Mouse (Mus musculus) adrenal gland, postnatal 10 days (tissue): ENCODE data around the gene Dpyd. TPM values are rescaled to one million over a fixed set of nuclear protein-coding genes. Genes with fewer than 3 reads are reported as not detected.
A peak's percentile ranks its signal among the peaks of the same experiment; 100 is the strongest.

Experiments used
- DNase-seq: peaks from one replicate; pipeline ENCODE4 v3.0.0; 2021; ENCODE audit warnings: mixed read lengths
- total RNA-seq, 2 experiments: library from RNA; stranded (reverse); gene quantifications; 2 replicates each; pipeline ENCODE4 v1.2.3; 2021

Dpyd gene
- total RNA-seq, 2 experiments from 2014 or later, result 32.8 to 38.4 TPM

DNA sequence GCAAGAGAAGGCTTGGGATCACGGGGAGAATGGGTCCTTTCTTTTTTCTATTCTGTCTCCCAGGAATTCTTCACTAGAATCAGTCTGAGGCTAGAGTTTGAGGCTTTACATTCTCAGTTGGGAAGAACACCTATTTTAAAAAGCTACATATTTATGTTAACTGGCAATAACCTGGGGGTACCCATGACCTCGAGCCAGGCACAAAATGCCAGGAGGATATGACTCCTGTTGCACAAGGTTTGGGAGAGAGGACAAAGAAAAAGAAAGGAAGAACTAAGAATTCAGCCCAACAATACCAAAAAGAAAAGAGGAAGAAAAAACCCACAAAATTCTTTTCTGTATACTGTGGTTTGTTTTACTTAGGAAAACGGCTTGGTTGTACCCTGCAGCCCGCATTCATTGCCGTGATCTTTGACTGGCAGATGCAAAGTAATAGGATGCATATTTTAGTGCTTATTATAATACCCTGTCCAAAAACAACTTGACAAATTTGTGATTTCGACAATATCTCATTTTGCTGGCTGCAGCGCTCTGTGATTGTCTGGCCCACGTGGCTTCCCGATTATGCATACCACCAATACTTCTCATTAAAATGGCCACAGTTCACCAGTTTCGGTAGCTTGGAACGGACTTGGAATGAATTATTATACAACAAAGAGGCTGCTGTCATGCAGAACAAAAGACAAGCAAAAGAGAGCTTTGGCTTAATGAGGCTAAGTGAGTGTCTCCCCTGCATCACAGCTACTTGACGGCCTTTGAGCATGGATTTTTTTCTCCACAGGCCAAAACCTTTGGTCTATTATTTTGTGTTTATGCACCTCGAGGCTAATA, 799.8 kb downstream of the Dpyd start:
- DNase-seq, result no peak

DNA sequence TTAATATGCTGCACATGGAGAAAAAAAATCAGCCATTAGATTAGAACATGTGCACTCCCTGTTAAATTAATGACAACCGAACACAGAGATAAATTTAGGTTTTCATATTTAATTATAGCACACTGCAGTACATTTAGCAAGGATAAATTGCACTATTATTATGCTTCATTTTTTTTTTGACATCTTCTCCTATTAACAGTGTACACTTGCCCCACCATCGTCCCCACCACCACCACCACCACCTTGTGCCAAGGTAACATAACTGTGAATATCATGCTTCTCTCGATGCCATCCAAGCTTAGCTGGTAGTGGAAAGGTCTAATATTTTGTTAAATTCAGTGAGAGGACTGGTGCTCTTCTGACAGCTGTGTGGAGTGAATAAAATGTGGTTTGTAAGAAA, 800.5 kb downstream of the Dpyd start:
- no peak for DNase-seq

DNA sequence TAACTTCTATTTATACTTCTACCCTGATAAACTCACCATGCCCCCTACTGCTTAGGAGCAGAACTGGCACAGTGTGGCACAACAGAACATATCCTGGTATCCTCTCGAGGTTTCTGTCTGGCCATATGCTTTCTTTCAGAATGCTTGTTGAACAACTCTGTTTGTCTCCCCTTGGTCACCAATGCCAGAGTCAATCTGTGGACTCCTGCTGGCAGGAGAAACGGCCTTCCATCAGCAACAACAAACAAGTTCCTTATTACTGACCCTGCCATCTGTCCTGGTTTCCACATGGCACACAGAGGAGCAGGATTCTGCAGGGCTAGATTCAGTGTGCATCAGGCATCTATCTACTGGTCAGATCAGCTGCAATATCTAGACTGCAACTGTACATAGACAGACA, 807.0 kb downstream of the Dpyd start:
- DNase-seq, result peak; percentile 11

DNA sequence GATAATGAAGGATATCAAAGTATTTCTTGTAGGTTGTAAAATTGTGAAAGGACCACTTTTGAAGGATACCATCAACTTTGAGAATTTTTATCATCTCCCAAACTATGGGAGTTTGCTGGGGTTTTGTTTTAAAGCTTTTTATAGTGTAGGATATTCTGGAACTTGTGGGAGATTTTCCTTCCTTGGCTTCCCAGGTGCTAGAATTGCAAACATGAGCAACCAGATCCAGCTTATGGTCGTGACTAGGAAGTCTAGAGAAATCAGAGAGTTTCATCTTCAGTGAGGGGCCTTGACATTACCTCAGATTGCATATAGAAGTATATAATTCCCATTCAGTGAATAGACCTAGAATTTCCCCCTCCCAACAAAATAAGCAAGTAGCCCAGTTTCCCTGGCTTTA, 819.2 kb downstream of the Dpyd start:
- no peak for DNase-seq

DNA sequence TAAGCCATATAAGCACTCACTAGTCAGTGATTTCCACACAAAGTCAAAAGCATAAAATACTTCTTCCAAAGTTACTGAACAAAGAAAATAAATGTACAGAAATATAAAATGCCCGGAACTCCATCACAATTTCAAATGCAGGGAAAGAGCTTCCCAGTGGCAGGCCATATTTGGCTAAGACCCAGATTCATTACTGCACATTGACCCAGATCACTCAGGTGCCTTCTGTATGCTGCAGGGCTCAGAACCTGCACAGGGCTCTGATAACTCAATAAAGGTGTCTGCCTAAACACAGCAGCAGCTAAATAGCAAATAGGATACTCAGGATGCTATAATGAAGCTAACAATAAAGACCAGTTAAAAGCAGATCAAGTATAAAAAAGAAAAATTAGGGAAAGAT, 820.5 kb downstream of the Dpyd start:
- DNase-seq, result no peak

DNA sequence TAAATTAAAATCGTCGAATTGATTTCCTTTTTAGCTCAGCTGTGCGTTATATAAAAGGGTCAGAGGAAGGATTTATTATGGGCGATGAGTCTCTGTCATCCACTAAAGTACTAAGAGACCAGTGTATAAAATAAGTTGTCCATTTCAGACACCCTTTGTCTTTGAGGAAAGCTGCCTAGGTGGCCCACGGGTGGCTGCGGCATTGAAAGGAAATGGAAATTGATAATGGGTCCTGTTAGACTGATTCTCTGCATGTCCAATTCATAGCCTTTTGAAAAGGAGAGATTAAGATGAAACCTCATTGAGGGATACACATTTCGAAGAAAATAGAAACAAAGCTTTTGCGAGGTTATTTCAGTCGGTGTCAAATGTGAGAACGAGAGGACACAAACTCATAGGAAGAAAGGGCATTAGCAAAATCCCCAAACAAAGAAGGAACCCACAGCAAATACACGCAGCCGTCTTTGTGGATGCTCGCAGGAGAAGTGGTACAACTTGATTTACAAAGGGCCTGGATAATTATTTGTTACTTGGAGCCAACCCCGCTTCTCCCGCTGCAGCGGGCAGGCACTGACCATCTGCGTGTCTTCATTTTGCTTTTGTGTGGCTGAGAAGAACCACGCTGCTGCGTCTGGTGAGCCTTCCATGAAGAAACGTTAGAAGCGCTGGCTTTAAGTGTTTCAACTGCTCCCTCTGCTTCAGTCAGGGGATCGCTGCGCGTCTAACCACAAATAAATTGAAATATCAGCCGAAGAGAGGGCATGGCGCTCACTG, 825.6 kb downstream of the Dpyd start:
- no peak for DNase-seq

DNA sequence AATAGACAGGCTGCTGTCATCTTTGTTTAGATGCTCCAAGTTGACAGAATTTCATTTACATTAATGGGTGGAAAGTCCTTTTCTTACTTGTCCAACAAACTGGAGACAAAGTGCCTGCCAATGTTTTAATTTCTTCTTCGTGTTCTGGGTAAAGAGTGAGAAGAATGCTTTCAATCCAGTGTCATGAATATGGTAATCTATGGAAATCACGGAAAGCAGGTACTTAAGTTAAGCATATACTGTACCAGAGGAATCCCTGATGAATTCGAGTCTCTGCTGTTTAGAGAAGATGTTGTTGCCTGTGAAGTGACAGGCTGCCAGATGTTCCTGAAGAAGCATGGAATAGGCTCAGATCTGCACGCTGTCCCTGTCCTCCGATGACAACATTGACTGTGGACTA, 835.3 kb downstream of the Dpyd start:
- no peak for DNase-seq

DNA sequence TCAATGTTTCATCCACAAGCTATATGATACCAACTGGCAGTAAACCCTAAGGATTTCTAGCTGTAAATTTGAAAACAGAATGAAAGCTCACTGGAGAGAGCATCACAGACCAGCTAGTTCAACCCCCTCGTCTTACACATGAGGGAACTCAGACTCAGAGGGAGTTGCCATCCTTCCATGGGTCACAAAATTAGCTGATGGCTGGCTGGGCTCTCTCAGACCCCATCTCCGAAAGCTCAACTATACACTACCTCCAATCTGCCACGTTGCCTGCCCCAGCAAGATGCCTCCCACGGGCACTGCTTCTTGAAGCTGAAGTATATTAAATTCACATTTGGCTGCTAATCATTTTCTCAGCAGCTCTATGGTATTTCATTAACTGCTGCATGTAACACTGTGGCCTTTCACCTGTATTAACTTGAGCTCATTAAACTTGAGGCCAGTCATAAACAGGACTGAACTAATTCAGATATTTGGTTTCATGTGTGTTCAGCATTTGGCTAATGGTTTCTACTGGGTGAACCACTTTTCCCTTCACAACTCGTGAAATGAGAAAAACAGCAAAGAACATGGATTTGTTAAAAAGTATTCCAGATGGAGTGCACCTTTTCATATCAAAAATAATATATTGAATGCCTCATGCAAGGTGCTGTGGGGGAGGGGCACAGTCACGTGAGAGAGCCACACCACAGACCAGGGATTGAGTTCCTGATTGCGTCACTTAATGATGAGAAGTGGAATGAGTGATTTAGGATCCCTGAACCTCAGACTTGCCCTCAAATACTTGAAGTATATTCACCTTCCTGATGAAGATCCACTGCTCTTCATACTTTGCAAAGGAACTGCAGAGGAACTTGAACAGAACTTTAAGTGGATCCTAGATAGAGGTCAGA, 841.2 kb downstream of the Dpyd start:
- no peak for DNase-seq

DNA sequence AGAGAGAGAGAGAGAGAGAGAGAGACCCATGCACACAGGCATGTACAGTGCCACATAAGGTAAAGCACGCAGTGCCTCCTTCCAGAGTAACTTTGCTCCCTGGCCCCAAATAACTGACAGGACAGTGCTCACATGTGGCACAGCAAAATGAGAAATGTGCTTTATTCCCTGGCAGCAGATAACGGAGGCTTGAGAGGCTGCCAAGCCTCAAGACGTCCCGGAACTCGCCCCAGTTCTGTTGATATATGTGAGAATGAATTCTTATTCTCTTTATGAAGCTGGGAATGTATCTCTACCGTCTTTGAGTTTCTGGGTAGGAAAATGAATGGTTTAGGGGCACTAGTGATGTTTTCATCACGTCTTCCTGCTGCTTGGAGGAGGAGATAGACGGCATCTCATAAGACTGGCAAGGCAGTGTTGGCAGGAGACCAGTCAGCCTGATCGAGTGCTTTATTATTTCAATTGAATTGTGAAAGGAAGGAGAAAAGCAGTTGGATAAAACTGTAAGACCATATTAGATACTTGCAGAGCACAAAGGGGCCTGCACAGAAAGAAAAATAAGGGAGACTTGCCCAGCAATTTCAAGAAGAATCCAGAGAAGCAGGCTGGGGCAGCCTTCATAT, 857.3 kb downstream of the Dpyd start:
- peak; percentile 16 for DNase-seq

DNA sequence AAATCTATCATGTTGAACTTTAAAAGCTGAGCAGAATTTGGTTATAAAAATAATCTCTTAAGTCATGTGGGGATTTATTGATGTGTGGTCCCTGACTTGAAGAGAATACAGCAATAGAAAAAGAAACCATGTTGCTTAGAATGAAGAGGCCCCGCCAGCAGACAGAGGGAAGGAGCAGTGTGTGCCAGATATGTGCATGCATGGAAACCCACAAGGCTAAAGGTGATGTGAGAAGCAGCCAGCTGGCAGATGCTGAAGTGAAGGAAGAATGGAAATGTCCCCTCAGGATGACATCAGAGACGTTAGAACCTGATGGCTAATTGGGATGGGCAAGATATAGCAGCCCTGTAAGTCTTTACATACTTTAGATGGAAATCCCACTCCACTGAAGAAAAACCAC, 857.8 kb downstream of the Dpyd start:
- no peak for DNase-seq

DNA sequence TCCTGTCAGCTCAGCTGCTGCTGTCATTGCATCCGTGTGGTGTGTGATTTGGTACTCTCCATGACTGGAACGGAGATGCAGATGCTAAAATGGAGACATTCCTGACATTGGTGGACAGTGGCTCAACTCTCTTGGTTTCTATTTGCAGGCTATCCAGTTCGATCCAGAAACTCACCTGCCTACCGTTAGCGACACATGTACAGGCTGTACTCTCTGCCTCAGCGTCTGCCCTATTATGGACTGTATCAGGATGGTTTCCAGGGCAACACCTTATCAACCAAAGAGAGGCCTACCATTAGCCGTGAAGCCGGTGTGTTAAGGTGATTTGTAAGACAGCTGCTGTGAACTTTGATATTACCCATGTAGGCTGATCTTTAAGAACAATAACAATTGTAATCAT, 869.4 kb downstream of the Dpyd start:
- DNase-seq, result no peak

DNA sequence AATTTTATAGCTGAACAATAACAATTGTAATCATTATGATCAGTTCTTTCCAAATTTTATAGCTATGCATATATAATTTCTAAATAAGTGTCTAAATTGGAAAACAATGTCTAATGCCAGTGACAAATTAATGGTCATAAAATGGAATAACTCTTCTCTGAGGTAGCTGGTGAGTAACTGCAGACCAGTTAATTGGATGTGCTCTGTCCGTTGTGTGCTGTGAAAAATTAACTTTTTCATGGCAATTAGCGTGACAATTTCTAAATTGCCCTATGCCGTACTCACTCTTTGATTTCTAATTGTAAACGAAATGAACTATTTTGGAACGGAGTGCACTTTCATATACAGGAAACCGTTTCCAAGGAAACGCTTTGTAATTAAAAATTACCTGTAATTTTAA, 869.8 kb downstream of the Dpyd start:
- DNase-seq, result no peak

DNA sequence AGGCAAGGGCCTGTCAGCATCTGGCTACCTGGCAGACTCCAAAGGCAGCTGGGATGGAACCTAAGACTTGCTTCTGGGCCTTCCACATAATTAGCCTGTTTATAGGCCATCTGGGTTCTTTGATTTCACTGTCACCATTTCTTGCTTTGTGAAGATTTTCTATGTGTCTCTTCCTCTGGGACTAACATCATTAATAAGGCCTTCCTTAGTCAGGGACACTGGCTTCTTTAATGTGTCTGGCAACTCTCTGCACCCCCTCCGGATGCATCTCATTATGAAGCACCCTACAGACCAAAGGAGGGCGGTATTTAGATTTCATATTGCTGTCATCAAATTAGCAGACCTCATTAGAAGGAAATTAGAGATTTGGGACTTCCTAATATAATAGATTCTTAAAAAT, 885.6 kb downstream of the Dpyd start:
- DNase-seq, result no peak

DNA sequence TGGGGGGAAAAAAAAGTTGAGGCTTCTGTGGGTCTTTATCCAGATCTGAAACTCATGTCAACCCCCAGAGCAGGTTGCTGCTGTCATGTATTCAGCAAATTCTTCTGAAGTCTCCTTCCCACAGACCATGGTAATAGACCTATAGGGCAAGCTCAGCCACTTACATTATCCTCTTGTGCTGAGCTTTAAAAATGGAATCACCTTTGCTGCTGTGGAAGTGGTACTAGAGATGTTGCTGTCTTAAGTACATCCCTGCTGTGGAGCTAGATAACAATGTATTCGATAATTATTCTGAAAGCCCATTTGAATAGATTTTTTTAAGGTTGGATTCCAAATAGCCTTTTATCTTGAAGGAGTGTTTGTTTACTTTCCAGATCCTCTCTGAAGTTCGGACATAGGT, 902.1 kb downstream of the Dpyd start:
- no peak for DNase-seq

DNA sequence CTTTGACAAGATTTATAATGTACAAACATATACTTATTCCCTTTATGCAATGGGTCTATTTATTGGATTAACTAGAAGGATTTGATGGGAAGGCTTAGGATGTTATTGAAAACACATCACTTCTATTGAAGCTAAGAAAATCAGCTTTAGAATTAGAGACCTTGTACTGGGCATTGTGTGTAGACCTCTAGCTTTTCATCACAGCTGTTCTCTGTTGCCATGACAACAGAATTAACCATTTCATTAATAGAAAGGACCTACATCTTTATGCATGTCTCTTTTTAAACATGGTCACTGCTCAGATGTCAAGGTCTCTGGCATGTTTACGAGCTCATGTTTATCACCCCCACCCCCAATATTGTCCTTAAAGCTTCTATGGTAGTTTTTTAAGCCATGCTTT, 902.5 kb downstream of the Dpyd start:
- DNase-seq, result no peak

DNA sequence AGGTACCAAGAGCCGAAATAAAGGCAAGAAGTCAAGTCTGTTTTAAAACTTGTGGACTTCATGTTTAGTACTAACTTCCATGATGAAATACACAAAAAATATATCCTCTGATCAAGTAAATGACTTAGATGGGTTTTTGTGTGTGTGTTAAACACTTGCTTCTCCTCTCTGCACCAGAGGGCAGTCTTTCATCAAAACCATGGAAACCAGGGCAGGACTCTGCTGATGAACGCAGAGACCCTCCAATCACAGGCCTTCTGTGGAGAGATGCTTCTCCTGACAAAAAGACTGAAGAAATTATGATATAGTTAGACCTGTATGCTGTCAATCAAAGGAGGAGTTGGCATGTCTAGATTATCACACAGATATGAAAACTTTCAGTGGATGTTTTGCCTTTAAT, 905.8 kb downstream of the Dpyd start:
- DNase-seq, result peak; percentile 15
